Mouse (Mus musculus): ENCODE data around the gene Srrm2.
"Not testable (repeated sequence)": the region's sequence is repeated elsewhere in the genome, so short reads cannot be mapped to it uniquely, and the experiment has no call there.

Gene Srrm2

DNA sequence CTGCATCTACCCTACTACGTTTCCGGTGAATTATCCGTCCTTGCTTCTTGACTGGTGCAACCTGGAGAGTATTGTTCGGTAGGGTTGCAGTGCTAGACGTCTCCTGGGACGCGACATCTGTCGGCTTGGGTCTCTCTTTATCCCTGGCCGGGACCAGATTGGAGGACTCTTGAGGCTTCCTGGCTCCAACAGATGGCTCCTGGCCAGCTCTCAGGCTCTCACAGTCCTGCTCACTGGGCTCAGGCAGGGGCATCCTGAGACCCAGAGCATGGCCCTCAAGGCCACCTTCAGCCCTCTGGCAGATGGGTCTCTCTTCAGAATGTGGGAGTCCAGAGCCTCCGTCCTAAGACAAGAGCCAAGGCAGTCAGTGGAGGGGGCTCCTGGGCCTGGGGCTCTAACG, 27.4 kb upstream of the Srrm2 start:
- no peak for DNase-seq (ENCODE audit: low read depth, low spot score)

DNA sequence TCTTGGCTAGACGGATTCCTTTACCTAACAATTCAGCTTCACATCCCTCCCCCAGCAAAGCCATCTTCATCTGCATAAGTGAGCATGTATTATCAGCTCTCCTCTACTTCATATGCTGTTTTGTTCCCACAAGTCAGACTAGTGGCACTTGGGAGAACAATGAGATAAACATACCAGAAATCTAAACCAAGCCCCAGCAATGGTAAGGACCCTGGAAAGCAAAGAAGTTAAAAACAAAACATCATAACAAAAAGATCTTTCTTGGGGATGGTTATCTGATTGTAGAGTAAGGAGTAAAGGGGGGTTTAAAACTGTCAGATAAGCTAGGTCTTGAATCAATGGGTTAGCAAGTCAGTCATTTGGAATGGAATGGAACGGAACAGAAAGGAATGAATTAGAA, 19.8 kb upstream of the Srrm2 start:
- DNase-seq (ENCODE audit: low read depth, low spot score), result no peak

DNA sequence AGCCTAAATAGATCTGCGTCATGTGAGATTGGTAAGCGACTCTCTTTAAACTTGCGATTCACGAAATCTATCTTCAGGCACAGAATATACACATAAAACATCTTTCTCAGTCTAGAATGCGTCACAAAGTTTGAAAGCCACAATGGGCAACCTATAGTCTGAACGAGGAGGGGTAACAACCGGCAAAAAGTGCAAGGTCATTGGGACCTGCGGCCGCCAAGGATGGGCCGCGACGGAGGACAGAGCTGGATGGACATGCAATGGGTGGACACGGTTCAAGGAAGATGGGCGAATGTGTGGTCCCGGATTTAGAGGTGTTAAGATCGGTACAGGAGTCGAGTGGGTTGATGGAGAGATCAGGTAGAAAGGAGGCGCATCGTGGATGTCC, 19.4 kb upstream of the Srrm2 start:
- no peak for DNase-seq (ENCODE audit: low read depth, low spot score)

DNA sequence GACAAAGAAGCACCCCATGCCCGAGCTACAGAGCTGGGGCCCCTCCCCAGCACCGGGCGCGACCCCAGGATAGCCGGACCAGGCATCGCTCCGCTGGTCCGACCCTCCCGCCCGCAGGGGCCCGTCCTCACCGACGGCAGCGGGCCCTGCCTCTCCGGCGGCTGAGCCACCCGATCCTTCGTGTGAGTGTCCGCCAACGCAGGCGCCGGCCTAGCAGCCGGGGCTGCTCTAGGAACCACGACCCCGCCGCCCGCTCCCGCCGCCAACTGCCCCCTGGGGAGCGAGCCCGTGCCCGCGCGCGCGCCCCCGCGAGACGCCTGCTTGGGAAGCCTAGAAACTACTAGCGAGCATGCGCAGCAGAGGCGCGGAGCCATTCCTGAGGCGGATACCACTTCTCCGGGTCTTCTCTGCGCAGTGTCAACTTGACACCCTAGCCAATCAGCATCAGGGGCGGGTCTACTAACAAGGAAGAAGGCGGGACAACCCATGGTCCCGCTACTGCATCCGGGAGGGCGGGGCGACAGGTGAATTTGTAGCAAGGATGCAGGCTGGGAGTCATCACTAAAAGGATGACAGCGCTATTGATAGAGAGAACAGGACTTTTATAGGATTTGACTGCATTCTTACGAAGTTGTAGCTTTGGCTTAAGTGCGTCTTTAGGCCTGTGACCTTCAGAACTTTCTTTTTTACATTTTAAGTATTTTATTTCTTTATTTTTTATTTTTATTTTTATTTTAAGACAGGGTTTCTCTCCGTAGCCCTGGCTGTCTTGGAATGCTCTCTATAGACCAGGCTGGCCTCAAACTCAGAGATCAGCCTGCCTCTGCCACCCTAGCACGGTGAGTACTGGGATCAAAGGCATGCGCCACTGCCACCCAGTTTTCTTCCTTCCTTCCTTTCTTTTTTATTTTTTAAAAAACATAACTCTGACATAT, 18.8 kb upstream of the Srrm2 start, which contains the start of gene Flywch1:
Gene Flywch1, minus strand, starts transcription at position 319 of the 935 bp plus-strand sequence.
- DNase-seq (ENCODE audit: low read depth, low spot score), result peak; percentile 99

DNA sequence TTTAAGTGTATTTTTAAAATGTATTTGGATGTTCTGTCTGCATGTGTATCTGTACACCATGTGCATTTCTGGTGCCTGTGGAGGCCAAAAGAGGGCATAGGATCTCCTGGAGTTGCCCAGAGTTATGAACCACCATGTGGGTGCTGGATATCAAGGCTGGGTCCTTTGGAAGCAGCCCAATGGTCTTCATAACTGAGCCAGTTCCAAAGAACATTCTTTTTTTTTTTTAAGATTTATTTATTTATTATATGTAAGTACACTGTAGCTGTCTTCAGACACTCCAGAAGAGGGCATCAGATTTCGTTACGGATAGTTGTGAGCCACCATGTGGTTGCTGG, 18.1 kb upstream of the Srrm2 start:
- DNase-seq (ENCODE audit: low read depth, low spot score), result not testable (repeated sequence)

DNA sequence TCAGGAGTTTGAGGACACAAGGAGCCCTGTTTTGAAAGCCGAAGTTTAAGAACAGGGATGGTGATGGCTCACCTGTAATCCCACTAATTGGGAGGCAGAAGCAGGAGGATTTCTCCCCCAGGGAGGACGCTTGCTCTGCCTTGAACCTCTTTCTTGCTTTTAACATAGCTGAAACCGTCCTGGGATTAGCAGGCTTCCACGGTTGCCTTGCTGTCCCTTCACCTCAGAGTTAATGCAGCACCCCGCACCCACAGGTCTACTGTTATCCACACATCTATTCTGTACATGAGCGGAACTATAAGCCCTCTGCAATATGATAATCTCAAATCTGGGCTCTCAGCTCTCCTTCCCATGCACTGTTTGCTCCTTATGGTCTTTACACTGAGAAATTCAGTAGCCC, 16.7 kb upstream of the Srrm2 start:
- no peak for DNase-seq (ENCODE audit: low read depth, low spot score)

DNA sequence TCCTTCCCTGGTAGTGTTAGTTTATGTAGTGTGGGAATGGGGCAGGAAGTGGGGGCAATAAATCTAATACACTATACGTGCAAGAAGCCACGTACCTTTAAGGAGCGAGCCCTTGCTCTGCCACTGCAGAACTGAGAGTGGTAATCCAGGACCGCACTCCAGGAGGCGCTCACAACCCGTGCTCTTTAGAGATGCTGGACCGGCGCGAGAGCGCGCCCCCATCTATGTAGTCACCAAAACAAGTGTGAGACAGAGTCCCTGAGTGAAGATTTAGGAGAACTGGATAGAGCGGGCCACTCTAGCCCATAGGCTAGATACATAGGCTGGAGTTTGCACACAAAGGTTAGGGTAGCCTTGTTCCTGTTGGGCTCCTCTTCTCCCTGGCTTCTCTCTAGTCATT, 16.2 kb upstream of the Srrm2 start:
- peak; percentile 48 for DNase-seq (ENCODE audit: low read depth, low spot score)

DNA sequence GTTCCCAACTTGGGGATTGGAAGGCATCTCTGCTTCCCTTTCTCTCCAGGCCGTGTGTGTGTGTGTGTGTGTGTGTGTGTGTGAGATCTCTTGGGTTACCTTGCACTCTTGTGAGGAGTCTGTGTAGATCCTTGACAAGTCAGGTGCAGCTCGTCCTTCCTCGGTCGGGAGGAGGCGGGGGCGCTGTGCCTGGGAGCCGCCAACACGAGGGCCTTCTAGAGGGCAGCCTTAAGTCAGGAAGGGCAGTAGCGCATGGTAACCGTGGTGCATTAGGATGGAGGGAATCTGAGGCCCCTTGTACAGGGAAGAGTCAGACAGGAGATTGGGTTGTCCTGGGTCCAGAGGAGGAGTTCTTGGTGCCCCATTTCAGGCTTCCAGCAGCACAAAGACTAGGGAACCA, 14.1 kb upstream of the Srrm2 start:
- no peak for DNase-seq (ENCODE audit: low read depth, low spot score)

DNA sequence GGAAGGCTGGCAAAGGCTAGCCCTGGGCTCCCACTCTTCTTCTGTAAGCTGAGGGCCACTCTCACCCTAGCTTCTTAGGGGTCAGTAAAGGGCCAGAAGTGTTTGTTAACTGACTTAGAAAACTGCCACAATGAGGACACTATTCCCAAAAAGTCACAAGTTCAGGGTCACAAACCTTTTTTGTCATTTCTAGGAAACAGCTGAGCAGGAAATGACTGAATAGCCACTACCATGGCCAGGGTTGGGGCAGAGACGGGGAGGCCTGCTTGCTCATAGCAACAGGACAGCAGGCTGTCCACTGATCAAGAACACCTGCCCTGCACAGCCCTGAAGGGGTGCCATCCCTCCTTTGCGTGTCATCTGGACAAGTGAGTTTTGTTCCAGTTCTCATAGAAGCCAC, 13.2 kb upstream of the Srrm2 start:
- no peak for DNase-seq (ENCODE audit: low read depth, low spot score)

DNA sequence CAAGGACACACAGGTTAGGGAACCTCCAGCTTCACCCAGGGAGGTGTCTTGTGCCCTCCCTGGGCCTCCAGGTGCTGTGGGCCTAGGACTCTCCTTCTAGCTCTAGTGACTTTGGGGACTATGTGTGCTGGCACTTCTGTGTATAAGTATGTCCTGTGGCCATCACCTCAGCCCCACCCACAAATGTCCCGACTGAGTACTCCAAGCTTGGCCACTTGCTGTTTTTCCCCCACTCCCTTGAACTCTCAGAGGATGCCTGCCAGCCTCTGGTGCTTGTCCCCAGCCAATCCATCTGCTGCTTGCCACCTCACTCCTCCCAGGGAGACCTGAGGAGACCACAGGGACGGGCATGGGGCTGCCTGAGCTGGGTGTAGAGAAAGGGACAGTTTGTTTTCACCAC, 11.9 kb upstream of the Srrm2 start:
- no peak for DNase-seq (ENCODE audit: low read depth, low spot score)

DNA sequence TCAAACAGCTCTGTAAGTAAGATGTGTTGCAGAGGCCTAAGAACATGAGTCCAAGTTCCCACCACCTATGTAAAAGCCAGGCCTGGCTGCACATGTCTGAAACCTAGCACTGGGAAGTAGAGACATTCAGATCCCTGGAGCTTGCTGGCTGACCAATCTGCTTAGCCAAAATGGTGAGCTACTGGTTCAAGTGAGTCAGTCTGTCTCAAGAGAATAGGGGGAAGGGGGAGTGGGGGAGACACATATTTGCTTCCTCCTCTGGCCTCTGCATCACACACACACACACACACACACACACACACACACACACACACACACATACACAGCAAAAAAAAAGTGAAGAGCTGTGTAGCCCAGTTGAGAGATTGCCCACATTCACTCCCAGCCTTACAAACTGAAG, 7.0 kb upstream of the Srrm2 start:
- no peak for DNase-seq (ENCODE audit: low read depth, low spot score)

DNA sequence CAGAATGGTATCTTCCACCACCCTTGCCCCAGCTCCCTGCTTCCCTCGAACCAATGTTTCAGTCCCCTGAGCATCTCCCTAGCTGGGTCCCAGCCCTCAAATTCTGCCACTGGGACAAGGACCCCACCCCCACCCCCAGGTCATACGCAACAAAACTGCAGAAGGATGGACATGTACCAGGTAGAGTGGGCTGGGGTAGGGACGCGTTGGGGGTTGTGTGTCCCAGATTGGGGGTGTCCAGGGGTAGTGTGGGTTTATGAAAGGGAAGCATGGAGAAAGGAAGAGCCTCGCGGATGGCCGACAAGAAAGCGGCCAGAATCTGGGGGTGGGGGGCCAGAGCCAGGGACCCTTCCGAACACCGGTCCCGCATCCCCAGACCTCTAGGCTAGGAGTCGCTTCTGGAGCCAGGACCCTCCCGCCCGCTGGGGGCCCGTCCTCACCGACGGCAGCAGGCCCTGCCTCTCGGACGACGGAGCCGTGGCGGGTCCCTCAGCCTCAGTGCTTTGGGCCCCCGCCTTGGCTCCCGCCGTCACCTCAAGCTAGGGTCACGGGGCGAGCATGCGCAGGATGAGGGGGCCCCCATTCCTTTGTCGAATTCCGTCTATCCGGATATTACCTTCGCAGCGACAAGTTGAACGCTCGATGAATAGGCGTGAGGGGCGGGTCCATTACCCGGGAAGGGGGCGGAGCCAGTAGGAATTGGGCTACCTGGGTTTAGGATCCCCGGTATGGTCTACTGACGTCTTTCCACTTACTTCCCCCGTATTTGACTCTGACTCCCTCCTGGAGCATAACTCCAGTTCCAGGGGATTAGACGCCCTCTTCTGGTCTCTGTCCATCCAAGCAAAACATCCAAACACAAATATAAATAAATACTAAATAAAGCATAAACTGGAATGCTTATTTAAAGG, 4.5 kb upstream of the Srrm2 start, which contains the start of gene Flywch2:
Gene Flywch2, minus strand, starts transcription at position 521 of the 911 bp plus-strand sequence.
- DNase-seq (ENCODE audit: low read depth, low spot score), result no peak

DNA sequence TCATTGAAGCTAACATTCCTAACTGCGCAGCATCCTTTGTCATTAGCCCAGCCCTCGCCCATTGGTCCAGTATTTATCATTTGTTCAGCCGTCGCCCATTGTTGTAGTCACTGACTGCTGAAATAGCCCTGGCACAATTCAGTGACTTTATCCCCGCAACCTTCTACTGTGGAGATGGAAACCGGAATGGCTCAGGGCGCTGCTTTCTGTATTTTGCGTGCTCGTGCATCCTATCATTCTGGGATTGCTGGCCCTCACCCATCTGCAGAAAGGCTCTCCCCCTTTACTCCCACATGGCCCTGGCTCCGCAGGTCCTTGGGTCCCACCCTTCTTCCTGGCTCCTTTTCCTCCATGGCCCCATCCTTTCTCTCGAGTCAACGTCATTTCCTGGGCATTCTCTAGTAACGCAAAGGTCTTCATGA, 3.8 kb upstream of the Srrm2 start:
- DNase-seq (ENCODE audit: low read depth, low spot score), result no peak

DNA sequence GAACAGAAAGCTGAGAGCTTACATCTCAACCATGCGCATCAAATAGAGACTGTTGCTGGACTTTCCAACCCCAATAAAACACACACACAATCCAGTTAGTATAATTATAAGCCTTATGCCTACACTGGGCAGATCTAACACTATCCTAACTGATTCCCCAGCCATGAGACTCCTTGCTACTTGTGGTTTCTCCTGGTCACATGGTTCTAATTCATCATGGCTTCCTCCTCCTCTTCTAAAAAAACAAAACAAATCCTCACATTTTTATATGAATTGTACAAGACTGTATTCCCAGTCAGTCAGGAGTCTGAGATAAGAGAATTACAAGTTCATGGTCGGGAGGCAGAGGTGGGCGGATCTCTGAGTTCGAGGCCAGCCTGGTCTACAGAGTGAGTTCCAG, 1.4 kb upstream of the Srrm2 start:
- DNase-seq (ENCODE audit: low read depth, low spot score), result no peak

DNA sequence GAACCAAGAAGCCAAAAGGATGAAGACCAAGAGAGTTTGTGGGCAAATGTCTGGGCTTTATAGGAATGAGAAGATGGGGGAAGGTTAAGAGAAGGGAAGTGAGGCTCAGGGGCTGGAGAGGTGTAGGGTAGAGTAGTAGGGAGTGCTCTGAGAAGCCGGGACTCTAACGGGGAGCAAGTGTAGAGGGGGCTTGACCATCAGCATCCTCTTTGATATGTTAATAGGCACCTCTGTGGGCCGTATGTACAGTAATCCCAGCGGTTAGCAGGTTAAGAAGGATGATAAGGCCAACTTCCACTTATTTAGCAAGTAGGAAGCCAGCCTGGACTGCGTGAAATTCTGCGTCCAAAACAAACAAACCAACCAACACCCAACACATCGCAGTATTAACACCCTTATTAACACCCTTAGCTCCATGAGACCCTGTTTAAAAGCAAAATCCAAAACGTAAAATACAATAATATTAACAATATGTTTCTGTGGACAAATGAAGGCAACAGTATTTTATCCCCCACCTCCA, 523 bp upstream of the Srrm2 start:
- no peak for DNase-seq (ENCODE audit: low read depth, low spot score)

DNA sequence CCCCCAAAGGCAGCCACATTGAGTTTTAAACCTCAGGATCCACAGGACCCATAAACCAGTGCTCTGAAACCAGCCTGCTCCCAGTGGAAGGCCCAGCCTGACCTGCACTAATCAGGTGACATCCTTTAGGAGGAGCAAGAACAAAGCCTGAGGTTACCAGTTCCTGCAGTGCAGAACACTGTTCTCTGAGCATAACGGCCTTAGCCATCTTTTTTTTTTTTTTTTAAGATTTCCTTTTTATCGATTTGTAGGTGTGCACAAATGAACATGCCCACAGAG, 686 bp downstream of the Srrm2 start:
- no peak for DNase-seq (ENCODE audit: low read depth, low spot score)

DNA sequence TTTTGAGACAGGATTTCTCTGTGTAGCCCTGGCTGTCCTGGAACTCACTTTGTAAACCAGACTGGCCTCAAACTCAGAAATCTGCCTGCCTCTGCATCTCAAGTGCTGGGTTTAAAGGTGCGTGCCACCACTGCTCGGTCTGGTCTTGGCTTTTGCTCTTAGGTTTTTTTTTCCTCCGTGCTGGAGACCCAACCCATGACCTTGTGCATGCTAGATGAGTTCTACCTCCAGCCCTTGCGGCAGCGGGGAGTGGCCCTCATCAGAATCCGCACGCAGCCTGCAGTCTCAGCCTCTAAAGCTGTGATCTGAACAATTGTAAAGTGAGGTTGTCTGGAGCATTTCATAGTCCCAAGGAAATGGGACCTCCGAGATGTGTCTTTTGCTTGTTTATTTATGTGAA, 5.0 kb downstream of the Srrm2 start:
- DNase-seq (ENCODE audit: low read depth, low spot score), result no peak

DNA sequence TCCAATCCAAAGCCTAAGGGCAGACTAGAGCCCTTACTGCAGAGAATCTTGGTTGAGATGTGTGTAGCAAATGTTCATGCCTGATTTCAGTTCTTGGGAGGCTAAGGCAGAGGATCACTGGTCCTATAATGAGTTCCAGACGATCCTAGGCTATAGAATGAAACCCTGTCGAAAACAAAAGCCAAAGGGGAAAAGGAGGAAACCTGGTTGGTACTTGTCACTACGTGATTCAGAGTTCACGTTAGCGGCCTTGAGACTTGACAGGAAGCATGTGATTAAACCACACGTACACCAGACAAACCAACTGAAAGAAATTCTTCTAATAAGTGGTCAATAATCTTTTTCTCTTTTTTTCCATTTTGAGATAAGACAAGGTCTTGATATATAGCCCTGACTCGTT, 7.0 kb downstream of the Srrm2 start:
- no peak for DNase-seq (ENCODE audit: low read depth, low spot score)

DNA sequence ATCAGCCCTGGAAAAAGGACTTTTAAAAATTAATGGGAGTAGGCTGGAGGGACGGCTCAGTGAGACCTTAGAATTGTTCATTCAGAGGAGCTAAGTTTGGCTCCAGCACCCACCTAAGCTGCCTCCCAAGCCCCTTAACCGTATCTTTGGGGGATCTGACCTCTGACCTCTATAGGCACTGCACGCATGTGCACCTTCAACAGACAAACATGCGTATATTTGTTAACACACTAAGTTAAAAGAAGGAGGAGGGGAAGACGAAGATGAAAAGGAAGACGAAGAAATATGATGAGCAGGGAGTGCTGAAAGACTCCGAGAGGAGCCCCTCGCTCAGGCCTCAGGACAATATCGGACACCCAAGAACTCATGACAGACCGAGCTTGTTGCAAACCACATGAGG, 11.3 kb downstream of the Srrm2 start:
- no peak for DNase-seq (ENCODE audit: low read depth, low spot score)

DNA sequence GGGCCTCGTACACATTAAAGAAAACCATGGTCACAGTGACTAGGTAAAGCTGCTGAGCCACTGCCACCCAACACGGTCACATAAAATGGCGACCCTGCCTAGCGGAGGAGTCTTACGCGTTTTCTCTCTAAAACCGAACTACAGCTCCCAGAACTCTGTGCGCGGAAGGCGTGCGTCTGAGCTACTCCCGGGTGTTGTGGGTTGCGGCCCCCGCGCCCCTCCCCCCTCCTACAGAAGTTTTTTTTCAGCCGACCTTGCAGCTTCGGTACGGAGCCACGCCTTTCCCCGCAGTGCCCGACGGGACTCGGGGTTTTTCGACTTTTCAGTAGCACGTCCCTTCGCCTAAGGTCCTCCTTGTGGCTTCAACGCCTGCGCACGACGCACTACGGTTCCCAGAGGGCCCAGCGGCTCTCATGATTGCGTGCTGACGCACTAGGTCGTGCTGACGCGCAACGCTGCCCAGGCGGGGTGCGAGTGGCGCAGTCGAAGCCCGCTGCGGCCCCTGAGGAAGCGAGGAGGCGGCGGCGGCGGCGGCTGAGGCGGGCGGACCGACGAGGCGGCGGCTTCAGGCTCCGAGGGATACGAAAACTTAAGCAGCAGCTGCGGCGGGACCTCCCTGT, 12.5 kb downstream of the Srrm2 start:
- DNase-seq (ENCODE audit: low read depth, low spot score), result peak; percentile 100

DNA sequence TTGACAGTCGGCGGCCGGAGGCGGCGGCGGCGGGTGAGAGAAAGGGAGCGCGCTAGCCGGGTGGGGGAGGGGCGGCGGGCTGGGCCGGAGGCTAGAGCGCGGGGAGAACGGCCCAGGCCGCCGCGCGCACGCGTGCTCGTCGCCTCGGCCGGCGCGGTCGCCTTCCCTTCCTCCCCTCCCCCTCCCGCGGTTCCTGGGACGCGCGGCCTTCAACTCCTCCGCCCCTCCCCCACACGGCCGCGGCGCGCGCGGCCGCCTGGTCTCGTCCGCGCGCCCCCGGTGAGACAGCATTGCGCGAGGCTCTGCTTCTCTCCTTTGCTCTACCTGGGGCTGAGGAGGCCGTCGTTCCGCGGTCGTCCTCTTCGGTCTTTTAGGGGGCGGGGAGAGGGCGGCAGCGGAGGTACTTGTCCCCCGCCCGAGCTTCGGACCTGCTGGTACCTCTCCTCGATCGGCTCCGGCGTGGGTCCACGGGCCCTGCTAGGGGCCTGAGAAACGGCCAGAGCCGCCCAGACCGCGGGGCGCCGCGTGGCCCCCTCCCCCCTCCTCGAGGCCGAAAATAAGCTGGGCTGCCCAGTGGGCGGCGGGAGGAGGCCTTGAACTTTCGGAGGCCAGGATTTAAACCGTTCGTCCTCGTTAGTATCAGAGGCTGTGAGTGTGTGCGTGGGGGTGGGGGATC, 13.2 kb downstream of the Srrm2 start:
- DNase-seq (ENCODE audit: low read depth, low spot score), result peak; percentile 75
